Mouse (Mus musculus): ENCODE measurements around the gene Tuba1c.
A peak's percentile ranks its signal among the peaks of the same experiment; 100 is the strongest.

The Tuba1c gene

DNA sequence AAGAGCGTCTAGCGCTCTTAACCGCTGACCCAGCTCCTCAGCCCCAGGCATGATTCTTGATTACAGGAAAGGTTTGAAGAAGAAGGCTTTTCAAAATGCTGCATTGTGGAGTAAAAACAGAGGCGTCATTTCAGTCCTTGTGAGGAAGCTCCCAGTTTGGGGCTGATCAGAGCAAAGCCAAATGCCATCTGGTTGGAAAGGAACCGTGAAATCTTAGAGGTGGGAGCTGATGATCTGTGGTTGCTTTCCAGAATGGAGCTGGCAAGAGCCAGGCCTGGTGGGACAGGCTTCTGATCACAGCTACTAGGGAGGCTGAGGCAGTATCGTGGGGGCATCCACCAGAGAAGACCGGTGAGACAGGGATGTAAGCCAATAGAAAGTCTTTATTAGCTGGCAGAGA lies 32.9 kb upstream of the Tuba1c start:
- no peak for DNase-seq (ENCODE audit: low read depth, low spot score)

DNA sequence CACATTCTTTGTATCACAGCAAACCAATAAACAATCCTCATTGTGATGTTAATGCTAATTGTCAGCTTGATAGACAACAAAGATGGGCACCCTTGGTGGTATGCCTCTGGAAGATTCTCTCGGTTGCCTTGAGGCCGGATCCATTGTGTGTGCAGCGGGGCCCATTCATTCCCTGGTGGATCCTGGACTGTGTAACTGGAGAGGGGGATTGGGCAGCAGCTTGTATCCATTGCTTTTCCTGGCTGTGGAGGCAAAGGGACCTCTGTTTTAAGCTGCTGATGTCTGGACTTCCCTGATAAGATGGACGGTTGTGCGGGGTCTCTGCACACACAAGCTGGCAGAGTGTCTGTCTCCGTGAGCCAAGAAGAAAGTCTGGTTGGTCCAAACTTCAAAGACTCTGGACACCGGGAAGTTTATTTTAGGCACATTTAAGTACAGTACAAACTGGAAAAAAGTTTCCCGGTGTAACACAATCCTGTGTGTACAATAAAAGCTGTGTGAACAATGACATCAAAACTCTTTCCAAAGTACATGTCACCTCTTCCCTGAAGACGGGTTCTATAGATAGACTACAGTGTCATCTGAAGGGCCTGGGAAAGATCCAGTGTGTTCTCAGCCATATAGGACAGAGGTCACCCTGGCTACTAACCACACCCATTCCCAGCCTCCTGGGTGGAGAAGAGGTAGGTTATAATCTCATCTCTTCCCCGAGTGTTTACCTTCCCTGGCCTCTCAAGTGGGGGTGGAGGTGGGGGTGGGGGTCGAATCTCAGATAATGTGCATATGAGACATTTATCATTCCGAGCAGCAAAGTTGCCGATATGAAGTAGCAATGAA lies 31.5 kb upstream of the Tuba1c start:
- peak; percentile 80 for DNase-seq (ENCODE audit: low read depth, low spot score)

DNA sequence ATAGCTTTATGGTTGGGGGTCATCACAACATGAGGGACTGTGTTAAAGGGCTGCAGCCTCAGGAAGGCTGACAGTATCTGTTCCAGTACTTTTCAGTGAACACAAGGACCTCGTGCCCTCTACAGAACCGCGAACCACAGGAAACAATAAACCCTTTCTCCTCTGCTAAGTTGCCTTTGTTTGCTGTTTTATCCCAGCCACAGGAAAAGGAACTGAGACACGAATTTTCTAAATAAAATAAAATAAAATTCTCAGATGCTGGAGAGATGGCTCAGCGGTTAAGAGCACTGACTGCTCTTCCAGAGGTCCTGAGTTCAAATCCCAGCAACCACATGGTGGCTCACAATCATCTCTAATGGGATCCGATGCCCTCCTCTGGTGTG lies 30.9 kb upstream of the Tuba1c start:
- no peak for DNase-seq (ENCODE audit: low read depth, low spot score)

DNA sequence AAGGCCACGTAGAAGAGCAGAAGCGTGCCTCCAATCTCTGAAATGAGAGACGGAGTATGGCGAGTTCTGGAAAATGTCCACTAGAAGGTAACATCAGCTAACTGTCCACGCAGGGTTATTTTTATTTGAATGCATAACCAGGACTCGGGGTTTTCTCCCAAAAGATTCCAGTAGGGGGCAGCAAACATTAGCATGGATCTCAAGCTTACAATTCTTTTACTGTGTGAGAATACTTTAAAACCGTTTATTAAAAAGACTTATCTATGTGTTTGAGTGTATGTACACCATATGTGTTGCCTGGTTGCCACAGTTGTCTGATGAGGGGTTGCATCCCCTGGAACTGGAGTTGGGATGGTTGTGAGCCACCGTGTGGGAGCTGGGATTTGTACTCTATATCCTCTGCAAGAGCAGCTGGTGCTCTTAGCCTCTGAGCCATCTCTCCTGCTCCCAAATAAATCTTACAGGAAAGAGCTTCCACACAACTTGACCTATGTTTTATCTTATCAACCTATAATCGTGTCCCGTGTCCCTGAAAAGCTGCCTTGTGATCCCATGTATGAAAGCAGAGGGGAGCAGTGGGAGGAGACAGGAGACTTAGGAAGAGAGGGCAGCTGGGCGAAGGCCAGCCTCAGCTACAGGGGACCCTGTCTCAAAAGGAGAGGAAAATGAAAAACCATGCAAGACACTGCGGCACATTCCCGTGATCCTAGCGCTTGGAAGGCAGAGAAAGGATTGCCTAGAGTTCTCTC lies 29.0 kb upstream of the Tuba1c start:
- peak; percentile 65 for DNase-seq (ENCODE audit: low read depth, low spot score)

DNA sequence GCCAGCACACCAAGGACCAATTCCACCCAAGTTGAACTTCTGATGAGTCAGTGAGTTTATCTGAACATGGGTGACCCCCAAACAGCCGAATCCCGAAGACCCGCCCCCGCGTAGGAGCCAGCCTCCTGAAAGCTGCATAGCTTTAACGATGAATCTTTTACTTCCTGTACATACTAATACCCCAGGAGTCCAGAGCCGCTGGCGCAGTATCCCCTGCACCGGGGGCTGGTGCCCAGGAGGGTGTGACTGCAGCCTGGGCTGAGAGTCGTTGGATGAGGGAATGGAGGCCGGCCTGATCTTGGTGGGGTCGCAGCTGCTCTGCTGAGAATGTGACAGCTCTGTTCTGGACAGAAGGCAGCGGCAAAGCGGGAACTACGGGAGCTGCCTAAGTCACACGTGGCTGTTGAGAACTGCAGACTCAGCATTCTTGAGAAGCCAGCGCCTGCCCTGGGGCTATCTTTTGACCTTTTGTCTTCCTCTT lies 28.2 kb upstream of the Tuba1c start:
- peak; percentile 61 for DNase-seq (ENCODE audit: low read depth, low spot score)

DNA sequence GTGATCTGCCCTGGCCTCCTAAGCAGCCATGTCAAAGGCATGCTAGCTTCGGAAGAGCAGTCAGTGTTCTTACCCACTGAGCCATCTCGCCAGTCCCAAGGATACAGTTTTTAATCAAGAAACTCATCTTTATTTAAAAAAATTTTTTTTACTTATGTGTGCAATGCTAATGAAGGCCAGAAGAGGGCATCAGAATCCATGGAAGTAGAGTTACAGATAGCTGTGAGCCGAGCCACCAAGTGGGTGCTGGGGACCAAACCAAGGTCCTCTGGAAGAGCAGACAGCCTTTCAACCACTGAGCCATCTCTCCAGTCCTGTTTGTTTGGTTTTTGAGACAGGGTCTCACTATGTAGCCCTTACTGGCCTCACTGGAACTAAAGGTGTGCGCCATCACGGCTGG lies 26.1 kb upstream of the Tuba1c start:
- DNase-seq (ENCODE audit: low read depth, low spot score): peak; percentile 51

DNA sequence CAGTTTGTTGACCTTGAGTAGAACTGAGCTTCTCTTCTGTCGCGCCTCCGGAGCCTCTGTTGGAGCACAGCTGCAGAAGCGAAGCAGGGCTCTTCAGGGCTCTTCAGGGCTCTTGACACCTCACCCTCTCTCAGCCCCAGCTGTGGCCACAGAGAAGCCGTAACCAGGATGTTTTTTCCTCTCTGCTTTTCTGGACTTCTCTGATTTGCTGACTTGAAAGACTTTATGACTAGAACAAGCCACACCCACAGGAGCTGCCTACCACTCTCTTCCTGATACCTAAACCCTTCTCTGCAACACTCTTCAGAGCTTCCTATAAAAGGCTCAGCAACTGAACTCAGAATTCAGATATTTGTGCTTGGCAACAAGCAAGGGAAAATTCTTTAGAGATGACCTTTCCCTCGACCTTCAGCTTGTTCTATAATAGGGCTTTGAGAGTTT lies 20.9 kb upstream of the Tuba1c start:
- peak; percentile 44 for DNase-seq (ENCODE audit: low read depth, low spot score)

DNA sequence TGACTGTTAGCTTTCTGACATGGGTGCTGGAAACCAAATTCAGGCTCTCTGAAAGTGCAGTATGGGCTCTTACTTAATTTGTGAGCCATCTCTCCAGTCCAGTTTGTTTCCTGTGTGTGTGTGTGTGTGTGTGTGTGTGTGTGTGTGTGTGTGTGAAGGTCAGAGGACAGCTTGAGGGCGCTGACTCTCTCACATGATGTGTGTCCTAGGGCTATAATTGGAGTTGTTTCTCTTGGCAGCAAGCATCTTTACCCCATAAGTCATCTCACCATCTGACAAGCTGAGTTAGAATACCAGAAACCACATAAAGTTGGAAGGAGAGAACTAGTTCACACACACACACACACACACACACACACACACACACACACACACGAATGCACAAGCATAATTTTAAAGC lies 18.8 kb upstream of the Tuba1c start:
- DNase-seq (ENCODE audit: low read depth, low spot score): no peak

DNA sequence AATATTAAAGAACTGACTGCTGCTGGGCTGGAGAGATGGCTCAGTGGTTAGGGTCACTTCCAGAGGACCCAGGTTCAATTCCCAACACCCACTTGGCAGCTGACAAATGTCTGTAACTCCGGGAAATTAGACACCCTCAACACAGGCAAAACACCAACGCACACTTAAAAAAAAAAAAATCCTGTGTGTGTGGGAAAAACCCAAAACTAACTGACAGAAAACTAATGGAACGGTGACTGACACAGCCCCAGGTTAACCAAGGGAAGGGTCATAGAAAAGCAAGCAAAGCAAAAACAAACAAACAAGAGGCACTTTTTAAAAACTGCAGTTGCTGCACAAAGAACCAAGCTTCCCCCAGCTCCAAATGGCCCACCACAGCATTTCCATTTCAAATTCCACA lies 17.7 kb upstream of the Tuba1c start:
- DNase-seq (ENCODE audit: low read depth, low spot score): no peak

DNA sequence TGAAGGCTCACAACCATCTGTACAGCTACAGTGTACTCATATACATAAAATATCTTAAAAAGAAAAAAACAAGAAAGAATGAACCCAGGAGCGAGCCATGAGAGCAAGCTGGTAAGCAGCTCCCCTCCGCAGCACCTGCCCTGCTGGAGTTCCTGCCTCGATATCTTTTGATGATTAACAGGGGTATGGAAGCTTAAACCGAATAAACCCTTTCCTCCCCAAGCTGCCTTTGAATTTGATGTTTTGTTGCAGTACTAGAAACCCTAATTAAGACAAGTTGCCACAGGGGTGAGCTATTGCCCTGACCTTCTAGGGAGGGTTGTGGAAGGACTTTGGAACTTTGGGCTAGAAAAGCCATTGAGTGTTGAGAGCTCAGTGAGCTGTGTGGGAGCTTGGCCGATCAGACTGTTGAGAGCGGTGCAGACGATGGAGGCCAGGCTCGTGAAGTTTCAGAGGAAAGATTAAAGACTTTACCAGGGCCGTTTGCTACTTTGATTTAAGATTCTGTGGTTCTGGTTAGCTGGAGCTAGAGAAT lies 15.1 kb upstream of the Tuba1c start:
- DNase-seq (ENCODE audit: low read depth, low spot score): no peak

DNA sequence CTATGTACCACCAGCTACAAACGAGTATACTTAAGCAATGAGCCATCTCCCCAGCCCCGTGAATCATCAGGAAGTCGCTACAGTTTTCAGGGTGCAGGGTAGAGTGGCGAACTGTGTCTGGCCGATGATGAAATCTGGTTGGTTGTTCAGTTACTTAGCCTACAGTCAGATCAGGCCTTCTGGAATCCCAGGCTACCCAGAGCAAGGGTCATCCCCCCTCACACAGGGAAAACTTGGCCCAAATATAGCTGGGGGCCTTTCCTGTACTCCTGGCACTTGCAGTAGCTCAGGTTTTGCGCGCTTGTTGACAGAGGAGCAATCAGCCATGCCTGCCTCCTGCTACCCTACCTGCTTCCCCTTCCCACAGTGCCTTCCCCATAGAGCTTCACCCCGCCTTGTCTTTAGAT lies 12.3 kb upstream of the Tuba1c start:
- DNase-seq (ENCODE audit: low read depth, low spot score): no peak

DNA sequence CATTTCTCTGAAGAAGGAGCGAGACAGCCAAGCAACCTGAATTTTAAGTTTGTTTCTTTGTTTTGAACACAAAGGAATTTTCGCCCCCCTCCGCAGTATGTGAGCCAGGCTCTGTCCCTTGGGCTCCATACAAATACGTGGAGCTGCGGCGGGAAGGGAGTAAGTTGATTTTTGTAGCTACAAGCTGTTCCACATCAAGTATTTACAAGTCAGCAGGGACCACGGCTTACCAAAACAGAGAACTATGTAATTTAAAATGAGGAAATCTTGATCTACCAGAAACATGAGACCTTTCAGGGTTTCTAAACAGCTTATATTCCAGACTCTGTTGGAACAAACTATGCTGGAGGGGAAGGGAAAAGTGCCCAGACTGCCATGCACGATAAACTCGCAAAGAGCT lies 11.7 kb upstream of the Tuba1c start:
- DNase-seq (ENCODE audit: low read depth, low spot score): no peak

DNA sequence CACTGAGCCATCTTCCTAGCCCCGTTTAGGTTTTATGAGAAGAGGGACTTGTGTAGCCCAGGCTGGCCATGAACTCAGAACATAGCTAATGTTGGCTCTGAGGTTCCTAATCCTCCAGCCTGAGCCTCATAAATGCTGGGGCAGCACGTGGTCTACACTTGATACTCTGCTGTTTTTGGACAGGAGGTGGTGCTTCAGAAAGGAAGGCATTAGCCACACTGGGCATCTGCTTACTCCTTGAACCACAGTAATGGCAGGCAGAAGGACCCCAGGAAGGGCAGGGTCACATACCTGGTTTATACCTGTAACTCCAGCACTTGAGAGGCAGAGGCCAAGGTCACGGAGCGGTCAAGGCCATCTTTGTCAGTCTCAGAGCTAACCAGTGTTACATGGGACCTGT lies 11.1 kb upstream of the Tuba1c start:
- no peak for DNase-seq (ENCODE audit: low read depth, low spot score)

DNA sequence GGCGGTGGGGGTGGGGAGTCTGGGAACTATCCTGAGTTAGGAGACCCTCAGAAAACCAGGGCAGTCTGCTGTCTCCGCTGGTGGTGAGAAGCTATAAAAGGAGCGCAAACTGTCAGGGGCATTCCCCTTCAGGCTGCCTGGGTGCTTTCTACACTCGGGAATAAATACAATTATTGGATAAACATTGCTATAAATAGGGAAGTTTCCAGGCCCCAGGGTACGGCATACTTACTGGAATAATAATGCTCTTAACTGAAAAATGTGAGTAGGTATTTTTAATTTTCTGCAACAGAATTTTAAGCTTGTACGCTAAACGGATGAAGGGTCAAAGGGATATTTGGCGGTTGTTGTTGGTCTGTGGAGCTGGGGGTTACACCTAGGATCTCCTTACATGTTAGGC lies 10.3 kb upstream of the Tuba1c start:
- DNase-seq (ENCODE audit: low read depth, low spot score): no peak

DNA sequence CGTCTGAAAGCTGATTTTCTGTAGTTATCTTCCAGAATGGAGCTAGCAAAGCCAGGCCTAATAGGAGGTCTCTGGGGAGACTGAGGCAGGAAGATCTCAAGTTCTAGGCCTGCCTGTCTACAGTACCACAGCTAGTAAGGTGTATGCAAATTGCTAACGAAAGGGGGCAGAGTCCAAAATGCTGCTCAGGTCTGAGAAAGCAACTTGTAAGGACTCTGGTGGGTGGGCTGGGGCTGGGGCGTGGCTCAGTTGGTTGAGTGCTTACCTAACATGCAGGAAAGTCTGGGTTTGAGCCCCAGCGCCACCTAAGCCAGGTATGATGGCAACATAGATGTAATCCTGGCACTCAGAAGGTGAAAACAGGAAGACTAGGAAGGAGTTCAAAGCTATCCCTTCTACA lies 9.5 kb upstream of the Tuba1c start:
- DNase-seq (ENCODE audit: low read depth, low spot score): peak; percentile 62

DNA sequence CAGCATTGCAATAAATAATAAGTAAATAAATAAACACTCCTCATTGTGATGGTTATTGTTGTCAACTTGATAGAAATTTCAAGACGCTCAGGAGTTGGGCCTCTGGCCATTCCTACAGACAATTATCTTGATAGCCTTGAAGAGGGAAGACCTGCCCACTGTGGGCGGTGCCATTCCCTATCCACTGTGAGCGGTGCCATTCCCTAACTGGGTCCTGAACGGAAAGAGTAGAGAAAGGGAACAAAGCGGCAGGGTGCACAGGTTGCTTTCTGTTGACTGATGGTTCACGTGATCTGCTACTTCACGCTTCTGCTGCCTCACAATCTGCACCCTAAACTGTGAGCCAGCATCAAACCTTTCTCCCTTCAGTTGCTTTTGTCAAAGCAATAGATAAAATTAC lies 8.4 kb upstream of the Tuba1c start:
- DNase-seq (ENCODE audit: low read depth, low spot score): peak; percentile 72

DNA sequence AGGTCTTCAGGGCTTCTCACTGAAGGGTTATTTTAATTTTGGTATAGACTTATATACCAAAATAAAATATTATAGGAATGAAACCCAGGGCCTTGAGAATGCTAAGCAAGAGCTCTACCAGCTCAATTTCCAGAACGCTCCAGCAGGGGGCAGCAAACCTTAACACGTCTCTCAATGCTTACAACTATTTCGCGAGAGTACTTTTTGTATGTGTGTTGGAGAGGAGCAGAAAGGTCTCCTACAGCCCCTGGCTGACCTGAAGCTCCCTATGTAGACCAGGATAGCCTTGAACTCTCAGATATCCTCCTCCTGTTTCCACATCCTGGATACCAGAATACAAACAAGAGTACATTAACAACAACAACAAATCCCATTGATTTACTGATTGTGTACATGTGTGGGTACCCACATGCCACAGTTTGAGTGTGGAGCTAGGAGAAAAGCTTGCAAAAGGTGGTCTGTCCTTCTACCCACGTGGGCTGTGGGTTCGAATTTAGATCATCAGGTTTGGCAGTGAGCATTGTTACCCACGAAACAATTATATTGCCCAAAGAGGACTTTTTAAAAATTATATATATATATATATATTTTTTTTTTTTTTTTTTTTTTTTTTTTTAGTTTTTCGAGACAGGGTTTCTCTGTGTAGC lies 4.9 kb upstream of the Tuba1c start:
- peak; percentile 91 for DNase-seq (ENCODE audit: low read depth, low spot score)

DNA sequence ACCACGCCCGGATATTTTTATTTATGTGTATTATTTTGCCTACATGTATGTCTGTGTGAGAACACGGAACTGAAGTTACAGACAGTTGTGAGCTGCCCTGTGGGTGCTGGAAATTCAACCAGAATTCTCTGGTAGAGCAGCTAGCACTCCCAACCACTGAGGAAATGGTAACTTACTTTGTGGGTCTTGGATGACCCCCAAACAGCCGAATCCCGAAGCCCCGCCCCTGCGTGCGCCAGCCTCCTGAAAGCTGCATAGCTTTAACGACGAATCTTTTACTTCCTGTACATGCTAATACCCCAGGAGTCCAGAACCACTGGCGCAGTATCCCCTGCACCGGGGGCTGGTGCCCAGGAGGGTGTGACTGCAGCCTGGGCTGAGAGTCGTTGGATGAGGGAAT lies 4.3 kb upstream of the Tuba1c start:
- no peak for DNase-seq (ENCODE audit: low read depth, low spot score)

DNA sequence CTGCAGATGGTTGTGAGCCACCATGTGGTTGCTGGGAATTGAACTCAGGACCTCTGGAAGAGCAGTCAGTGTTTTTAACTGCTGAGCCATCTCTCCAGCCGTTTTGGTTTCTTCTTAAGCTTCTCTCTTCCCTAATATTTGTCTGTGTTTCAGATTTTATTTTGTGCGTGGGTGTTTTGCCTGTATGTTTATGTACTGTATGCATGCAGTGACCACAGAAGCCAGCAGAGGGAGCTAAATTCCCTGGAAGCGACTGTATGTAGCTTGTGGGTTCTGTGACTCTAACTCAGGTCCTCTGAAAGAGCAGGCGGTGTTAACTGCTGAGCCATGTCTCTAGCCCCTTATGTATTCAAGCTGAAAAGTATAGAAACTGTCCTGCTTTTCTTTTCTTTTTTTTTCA lies 3.4 kb upstream of the Tuba1c start:
- peak; percentile 88 for DNase-seq (ENCODE audit: low read depth, low spot score)

DNA sequence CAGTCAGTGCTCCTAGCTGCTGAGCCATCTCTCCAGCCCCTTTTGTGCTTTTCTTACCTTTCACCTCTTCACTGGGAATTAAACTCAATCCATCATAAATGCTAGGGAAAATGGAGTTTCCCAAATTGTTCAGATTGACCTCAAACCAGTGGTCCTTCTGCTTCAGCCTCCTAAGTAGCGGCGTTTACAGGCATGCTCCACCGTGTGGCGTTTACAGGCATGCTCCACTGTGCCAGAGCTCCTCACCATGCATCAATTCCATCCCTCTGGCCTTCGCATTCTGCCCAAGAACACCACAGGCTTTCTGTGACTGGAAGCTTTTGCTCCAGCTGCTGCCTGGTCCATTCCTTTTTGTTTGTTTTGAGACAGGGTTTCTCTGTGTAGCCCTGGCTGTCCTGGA lies 2.6 kb upstream of the Tuba1c start:
- DNase-seq (ENCODE audit: low read depth, low spot score): peak; percentile 67

DNA sequence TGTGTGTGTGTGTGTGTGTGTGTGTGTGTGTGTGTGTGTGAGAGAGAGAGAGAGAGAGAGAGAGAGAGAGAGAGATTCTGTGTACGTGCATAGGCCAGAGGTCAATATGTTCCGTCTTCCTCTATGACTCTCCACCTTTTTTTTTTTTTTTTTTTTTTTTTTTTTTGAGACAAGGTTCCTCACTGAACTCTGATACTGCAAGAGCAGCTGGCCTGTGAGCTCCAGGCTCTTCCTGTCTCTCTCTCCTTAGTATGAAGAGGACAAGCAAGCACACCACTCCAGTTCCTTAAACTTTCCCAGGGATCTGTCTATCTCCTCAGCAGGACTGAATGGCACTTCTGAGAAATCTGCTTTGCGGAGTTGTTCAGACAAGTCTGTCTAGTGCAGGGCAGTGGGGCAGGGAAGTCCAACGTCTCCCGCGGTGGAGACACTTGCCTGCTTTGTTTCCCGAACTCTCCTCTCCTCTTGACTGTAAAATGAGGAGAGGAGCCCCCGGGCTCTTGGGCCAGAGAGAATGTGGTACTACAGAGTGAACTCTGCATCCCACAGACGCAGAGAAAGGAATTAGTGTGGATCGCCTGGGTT lies 725 bp upstream of the Tuba1c start:
- DNase-seq (ENCODE audit: low read depth, low spot score): no peak

Data from R1 (cell line).